Mouse (Mus musculus): ENCODE measurements around the gene Drc7. TPM values are rescaled to one million over a fixed set of nuclear protein-coding genes. Genes with fewer than 3 reads are reported as not detected.

The Drc7 gene
- polyA plus RNA-seq, 1 experiment, result not detected

DNA sequence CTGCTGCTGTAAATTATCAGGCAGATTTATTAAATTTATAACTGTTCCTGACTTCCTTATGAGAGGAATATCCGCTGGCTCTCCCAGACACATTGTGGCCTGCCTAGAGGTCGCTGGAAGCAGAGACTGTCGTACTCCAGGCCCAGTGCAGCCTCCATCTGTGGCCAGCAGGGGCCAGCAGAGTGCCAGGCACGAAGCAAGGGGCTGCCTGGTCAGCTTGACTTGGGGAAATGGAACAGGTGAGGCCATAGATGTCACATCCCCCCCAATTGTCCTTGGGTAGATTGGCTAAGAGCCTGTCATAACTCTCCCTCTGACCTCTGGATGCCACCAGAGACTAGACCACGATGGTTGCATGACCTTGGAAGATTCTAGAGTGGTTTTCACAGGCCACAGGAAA lies 44.1 kb downstream of the Drc7 start:
- TF ChIP-seq CTCF (IDR thresholded peaks at IDR 0.05; ENCODE audit: extremely low read depth, insufficient read length, insufficient replicate concordance, low read depth, low read length) (peak; percentile 88), POLR2A (IDR thresholded peaks at IDR 0.05; ENCODE audit: low read depth, low read length) (no peak)
- Histone ChIP-seq H3K4me3 (ENCODE audit: low read depth, low read length) (no peak overlapping the region), H3K27me3 (ENCODE audit: control insufficient read depth, insufficient read depth, low read length) (no peaks in the 10 kb centered on the region), H3K27ac (ENCODE audit: insufficient read depth, low read depth, low read length) (no peak overlapping the region), H3K36me3 (ENCODE audit: control insufficient read depth, insufficient read depth, low read length) (peaks cover 27% of the 10 kb centered on the region), H3K4me1 (ENCODE audit: control insufficient read depth, insufficient read depth, insufficient read length, low read length) (no peaks in the 10 kb centered on the region)
- 17% methylated on average over 5 of the region's 5 CpGs for WGBS

DNA sequence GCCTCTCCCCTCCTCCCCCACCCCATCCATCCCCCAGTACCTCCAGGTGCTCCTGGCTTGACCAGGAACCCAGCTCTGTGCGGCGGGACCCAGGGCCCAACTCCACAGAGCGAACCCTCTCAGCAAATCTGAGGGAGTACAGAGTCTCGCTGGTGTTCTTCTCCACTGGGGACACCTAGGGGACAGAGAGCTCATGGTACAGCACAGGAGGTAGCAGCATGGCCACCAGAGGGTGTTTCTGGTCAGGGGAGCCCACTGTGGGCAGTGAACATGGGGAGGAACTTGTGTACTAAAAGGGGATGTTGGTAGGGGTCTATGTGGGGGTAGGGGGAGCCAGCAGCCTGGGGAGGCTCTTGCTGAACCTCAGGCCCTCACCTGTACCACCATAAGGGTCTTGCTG lies 47.1 kb downstream of the Drc7 start:
- TF ChIP-seq CTCF (IDR thresholded peaks at IDR 0.05; ENCODE audit: extremely low read depth, insufficient read length, insufficient replicate concordance, low read depth, low read length) (no peak), POLR2A (IDR thresholded peaks at IDR 0.05; ENCODE audit: low read depth, low read length) (no peak)
- Histone ChIP-seq H3K4me1 (ENCODE audit: control insufficient read depth, insufficient read depth, insufficient read length, low read length) (no peaks in the 10 kb centered on the region), H3K27me3 (ENCODE audit: control insufficient read depth, insufficient read depth, low read length) (no peaks in the 10 kb centered on the region), H3K27ac (ENCODE audit: insufficient read depth, low read depth, low read length) (no peak overlapping the region), H3K36me3 (ENCODE audit: control insufficient read depth, insufficient read depth, low read length) (peaks cover 37% of the 10 kb centered on the region), H3K4me3 (ENCODE audit: low read depth, low read length) (no peak overlapping the region)
- 80% methylated on average over 4 of the region's 4 CpGs for WGBS

DNA sequence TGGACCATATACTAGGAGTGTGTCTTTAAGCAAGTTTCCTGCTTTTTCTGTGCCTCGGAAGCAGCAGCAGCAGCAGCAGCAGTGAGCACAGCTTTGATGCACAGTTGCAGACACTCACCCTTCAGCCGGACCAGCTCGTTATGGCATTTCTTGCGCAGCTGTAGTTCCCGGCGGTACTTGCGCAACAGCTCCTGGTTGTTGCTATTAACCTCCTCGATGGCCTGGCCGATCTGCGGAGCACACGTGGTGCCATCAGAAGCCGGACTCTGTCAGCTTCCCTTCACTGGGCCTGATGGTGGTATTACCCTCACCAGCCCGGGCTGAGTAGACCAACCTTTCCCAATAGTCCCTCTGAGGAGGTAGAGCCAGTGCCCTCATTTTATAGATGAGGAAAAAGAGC lies 52.4 kb downstream of the Drc7 start:
- H3K4me3 ChIP-seq (ENCODE audit: low read depth, low read length), result no peak overlapping the region
- H3K36me3 ChIP-seq (ENCODE audit: control insufficient read depth, insufficient read depth, low read length), result peaks cover 23% of the 10 kb centered on the region; the same call in 1 of the 2 replicates
- H3K4me1 ChIP-seq (ENCODE audit: control insufficient read depth, insufficient read depth, insufficient read length, low read length), result no peaks in the 10 kb centered on the region
- H3K27me3 ChIP-seq (ENCODE audit: control insufficient read depth, insufficient read depth, low read length), result no peaks in the 10 kb centered on the region
- TF ChIP-seq CTCF (IDR thresholded peaks at IDR 0.05; ENCODE audit: extremely low read depth, insufficient read length, insufficient replicate concordance, low read depth, low read length) (no peak), POLR2A (IDR thresholded peaks at IDR 0.05; ENCODE audit: low read depth, low read length) (no peak)
- no peak overlapping the region for H3K27ac ChIP-seq (ENCODE audit: insufficient read depth, low read depth, low read length)
- WGBS, result 81% methylated on average over 13 of the region's 13 CpGs

DNA sequence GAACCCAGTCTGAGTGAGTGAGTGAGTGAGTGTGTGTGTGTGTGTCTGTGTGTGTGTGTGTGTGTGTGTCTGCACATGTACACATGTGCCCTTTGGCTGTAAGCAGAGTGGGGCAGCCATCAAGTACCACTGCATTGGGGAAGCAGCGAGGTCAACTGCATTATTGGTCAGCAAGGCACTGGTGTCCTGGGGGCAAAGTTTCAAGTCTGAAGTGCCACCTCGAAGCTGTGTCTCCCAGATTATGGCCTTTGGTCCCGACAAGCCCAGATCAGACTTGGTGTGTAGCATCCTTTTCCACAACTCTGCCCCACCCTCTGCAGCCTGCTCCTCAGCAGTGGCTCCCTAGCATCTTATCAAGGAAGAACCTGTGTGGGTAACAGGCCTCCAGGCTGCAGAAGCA lies 57.7 kb downstream of the Drc7 start:
- 53% methylated on average over 3 of the region's 3 CpGs for WGBS

DNA sequence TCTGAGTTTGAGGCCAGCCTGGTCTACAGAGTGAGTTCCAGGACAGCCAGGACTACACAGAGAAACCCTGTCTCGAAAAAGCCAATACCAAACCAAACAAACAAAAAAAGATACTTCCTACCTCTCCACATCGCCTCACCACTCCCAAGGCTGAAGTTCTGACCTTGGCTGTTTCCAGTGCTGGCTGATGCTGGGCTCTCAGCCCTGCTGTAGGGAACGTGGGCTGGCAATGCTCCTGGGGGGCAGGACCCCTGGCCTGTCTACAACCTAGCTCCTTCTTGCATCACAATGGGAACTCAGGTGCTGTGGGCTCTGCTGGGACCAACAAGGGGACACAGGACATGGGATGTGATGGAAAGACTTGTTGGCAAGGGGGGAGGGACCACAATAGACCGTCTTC lies 58.2 kb downstream of the Drc7 start:
- no peaks in the 10 kb centered on the region for H3K27me3 ChIP-seq (ENCODE audit: control insufficient read depth, insufficient read depth, low read length)
- TF ChIP-seq POLR2A (IDR thresholded peaks at IDR 0.05; ENCODE audit: low read depth, low read length) (no peak), CTCF (IDR thresholded peaks at IDR 0.05; ENCODE audit: extremely low read depth, insufficient read length, insufficient replicate concordance, low read depth, low read length) (no peak)
- WGBS, result 80% methylated on average over 4 of the region's 4 CpGs

More for the DNA sequence above, 57.7 kb downstream of the Drc7 start:
- Histone ChIP-seq H3K36me3 (ENCODE audit: control insufficient read depth, insufficient read depth, low read length) (0 out of 2 replicates have a peak, but pooled peaks cover 2% of the 10 kb centered on the region), H3K27me3 (ENCODE audit: control insufficient read depth, insufficient read depth, low read length) (no peaks in the 10 kb centered on the region), H3K27ac (ENCODE audit: insufficient read depth, low read depth, low read length) (no peak overlapping the region), H3K4me3 (ENCODE audit: low read depth, low read length) (no peak overlapping the region), H3K4me1 (ENCODE audit: control insufficient read depth, insufficient read depth, insufficient read length, low read length) (no peaks in the 10 kb centered on the region)
- TF ChIP-seq POLR2A (IDR thresholded peaks at IDR 0.05; ENCODE audit: low read depth, low read length), result no peak
- no peak for TF ChIP-seq CTCF (IDR thresholded peaks at IDR 0.05; ENCODE audit: extremely low read depth, insufficient read length, insufficient replicate concordance, low read depth, low read length)

DNA sequence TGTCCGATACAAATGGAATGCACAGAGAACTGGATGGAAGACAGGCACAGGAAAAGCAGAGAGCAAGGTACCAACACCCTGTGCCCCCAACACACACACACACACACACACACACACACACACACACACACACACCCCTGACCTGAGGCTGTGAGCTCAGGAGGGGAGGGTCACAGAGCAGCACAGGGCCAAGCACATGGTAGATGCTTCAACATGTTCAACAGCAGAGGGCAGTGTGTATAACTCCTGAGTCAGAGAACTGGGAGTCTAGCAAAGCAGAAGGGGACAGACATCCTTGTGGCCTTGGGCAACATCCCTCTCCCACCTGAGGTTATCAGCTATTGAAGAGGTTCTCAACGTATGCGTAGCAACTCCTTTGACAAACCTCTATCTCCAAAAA lies 58.8 kb downstream of the Drc7 start:
- no peak for TF ChIP-seq POLR2A (IDR thresholded peaks at IDR 0.05; ENCODE audit: low read depth, low read length)
- peak; percentile 25; the same call in 1 of the 2 replicates for TF ChIP-seq CTCF (IDR thresholded peaks at IDR 0.05; ENCODE audit: extremely low read depth, insufficient read length, insufficient replicate concordance, low read depth, low read length)
- 76% methylated on average over 3 of the region's 3 CpGs for WGBS
- no peaks in the 10 kb centered on the region for H3K4me1 ChIP-seq (ENCODE audit: control insufficient read depth, insufficient read depth, insufficient read length, low read length)
- H3K4me3 ChIP-seq (ENCODE audit: low read depth, low read length), result no peak overlapping the region
- no peaks in the 10 kb centered on the region for H3K27me3 ChIP-seq (ENCODE audit: control insufficient read depth, insufficient read depth, low read length)
- no peak overlapping the region for H3K27ac ChIP-seq (ENCODE audit: insufficient read depth, low read depth, low read length)
- 0 out of 2 replicates have a peak, but pooled peaks cover 2% of the 10 kb centered on the region for H3K36me3 ChIP-seq (ENCODE audit: control insufficient read depth, insufficient read depth, low read length)

More for the DNA sequence above, 58.2 kb downstream of the Drc7 start:
- H3K36me3 ChIP-seq (ENCODE audit: control insufficient read depth, insufficient read depth, low read length), result 0 out of 2 replicates have a peak, but pooled peaks cover 2% of the 10 kb centered on the region
- H3K27ac ChIP-seq (ENCODE audit: insufficient read depth, low read depth, low read length), result no peak overlapping the region
- H3K4me3 ChIP-seq (ENCODE audit: low read depth, low read length), result no peak overlapping the region
- H3K4me1 ChIP-seq (ENCODE audit: control insufficient read depth, insufficient read depth, insufficient read length, low read length), result no peaks in the 10 kb centered on the region

DNA sequence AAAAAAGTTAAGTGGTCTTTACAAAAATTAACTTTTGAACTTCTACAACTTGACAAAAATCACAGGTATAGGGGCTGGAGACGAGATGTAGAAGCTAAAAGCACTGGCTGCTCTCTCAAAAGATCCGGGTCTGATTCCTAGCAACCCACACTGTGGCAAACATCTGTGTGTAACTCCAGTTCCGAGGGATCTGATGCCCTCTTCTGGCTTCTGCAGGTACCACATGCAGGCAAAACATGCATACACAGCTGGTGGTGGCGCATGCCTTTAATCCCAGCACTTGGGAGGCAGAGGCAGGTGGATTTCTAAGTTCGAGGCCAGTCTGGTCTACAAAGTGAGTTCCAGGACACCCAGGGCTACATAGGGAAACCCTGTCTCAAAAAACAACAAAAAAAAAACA lies 68.6 kb downstream of the Drc7 start:
- H3K4me3 ChIP-seq (ENCODE audit: low read depth, low read length), result no peak overlapping the region
- WGBS, result 96% methylated on average over 5 of the region's 5 CpGs
- H3K4me1 ChIP-seq (ENCODE audit: control insufficient read depth, insufficient read depth, insufficient read length, low read length), result no peaks in the 10 kb centered on the region
- H3K27ac ChIP-seq (ENCODE audit: insufficient read depth, low read depth, low read length), result no peak overlapping the region
- H3K36me3 ChIP-seq (ENCODE audit: control insufficient read depth, insufficient read depth, low read length), result peaks cover 9% of the 10 kb centered on the region
- no peaks in the 10 kb centered on the region for H3K27me3 ChIP-seq (ENCODE audit: control insufficient read depth, insufficient read depth, low read length)
- TF ChIP-seq CTCF (IDR thresholded peaks at IDR 0.05; ENCODE audit: extremely low read depth, insufficient read length, insufficient replicate concordance, low read depth, low read length), result peak; percentile 17; the same call in 1 of the 2 replicates
- TF ChIP-seq POLR2A (IDR thresholded peaks at IDR 0.05; ENCODE audit: low read depth, low read length), result no peak

All from small intestine, adult 2 months (tissue).